Mouse (Mus musculus) C2C12 (cell line): Measurements from ENCODE around the gene Abcc4. TPM values are rescaled to one million over a fixed set of nuclear protein-coding genes. Genes with fewer than 3 reads are reported as not detected.

ENCODE experiments used
- H3K27me3 ChIP-seq: one replicate; pipeline ENCODE4 v1.6.1; 2011; ENCODE audit not compliant: control insufficient read depth, insufficient read depth, insufficient read length
- H3K36me3 ChIP-seq: one replicate; pipeline ENCODE4 v1.6.1; 2011; ENCODE audit not compliant: control insufficient read depth, insufficient read depth
- H3K4me3 ChIP-seq: one replicate; pipeline ENCODE4 v1.5.1; 2011; ENCODE audit warnings: mild to moderate bottlenecking, control low read depth; ENCODE audit not compliant: poor library complexity, insufficient read depth, severe bottlenecking
- H3K79me2 ChIP-seq: one replicate; pipeline ENCODE4 v1.6.1; 2011; ENCODE audit not compliant: control insufficient read depth, insufficient read depth
- H3K79me3 ChIP-seq: one replicate; pipeline ENCODE4 v1.6.1; 2011; ENCODE audit warnings: low read depth, control low read depth
- H3ac ChIP-seq: one replicate; pipeline ENCODE3; 2011; ENCODE audit warnings: low read depth; ENCODE audit not compliant: control insufficient read depth, insufficient read length
- CEBPB ChIP-seq: IDR thresholded peaks from one replicate; pipeline ENCODE4 v1.6.1; 2011; ENCODE audit warnings: low read depth, mild to moderate bottlenecking, control low read depth, moderate library complexity
- CTCF ChIP-seq: IDR thresholded peaks from one replicate; pipeline ENCODE4 v1.5.1; 2011; ENCODE audit not compliant: control insufficient read depth, insufficient read depth, insufficient read length
- FOSL1 ChIP-seq: IDR thresholded peaks from one replicate; pipeline ENCODE4 v1.8.0; 2011; ENCODE audit warnings: mild to moderate bottlenecking, low read length; ENCODE audit not compliant: poor library complexity, insufficient read depth, severe bottlenecking
- MAX ChIP-seq: IDR thresholded peaks from one replicate; pipeline ENCODE4 v1.6.1; 2011; ENCODE audit warnings: mild to moderate bottlenecking, control low read depth
- MYOD1 ChIP-seq: IDR thresholded peaks from one replicate; pipeline ENCODE4 v1.6.1; 2011; ENCODE audit warnings: low read depth; ENCODE audit not compliant: control insufficient read depth, insufficient read length
- MYOG ChIP-seq: IDR thresholded peaks from one replicate; pipeline ENCODE4 v1.6.1; 2011; ENCODE audit not compliant: control insufficient read depth, insufficient read length; ENCODE audit errors: extremely low read depth
- USF1 ChIP-seq: IDR thresholded peaks from one replicate; pipeline ENCODE4 v1.6.1; 2011; ENCODE audit warnings: low read depth, mild to moderate bottlenecking, control low read depth, moderate library complexity
- polyA plus RNA-seq: library from polyadenylated mRNA; unstranded; fragments of >200 nt; fragmentation: generic; extraction: Trizol; gene quantifications from one replicate; pipeline ENCODE4 v1.2.1, GENCODE M21; 2012; ENCODE audit warnings: missing spikeins

Abcc4 gene
- polyA plus RNA-seq, 1 experiment, result 9.0 TPM

GRCm38 (mm10) chr14:118691404-118691803, 14.6 kb downstream of the Abcc4 start:
- Histone ChIP-seq H3K79me2 (peaks cover 35% of the 10 kb centered on the region), H3K36me3 (peaks cover 32% of the 10 kb centered on the region), H3K79me3 (peaks cover 15% of the 10 kb centered on the region), H3K27me3 (no peaks in the 10 kb centered on the region), H3ac (no peak overlapping the region), H3K4me3 (no peak overlapping the region)
- TF ChIP-seq USF1 (no peak), CEBPB (no peak), MAX (no peak), FOSL1 (no peak), MYOG (no peak), MYOD1 (no peak), CTCF (no peak)

DNA sequence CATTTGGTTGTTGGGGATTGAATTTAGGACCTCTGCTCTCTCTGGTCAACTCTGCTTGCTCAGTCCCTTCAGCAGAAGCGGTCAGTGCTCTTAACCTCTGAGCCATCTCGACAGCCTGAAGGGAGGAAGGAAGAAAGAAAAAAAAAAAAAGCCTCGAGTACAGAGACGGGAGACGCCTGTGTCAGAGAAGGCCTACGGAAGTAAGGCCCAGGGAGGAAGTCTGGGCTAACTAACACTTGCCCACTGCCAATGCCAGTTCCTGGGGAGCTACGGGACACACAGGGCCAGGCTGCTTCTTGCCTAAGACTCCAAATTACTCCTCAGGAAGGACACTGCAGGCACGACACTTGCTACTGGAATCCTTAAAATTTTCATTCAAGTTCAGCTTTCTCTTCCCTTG, 15.1 kb downstream of the Abcc4 start:
- no peak for TF ChIP-seq MYOG
- no peak for TF ChIP-seq MAX
- TF ChIP-seq CEBPB, result no peak
- TF ChIP-seq MYOD1, result no peak
- no peak for TF ChIP-seq USF1
- no peak for TF ChIP-seq FOSL1
- TF ChIP-seq CTCF, result no peak
- Histone ChIP-seq H3ac (no peak overlapping the region), H3K79me3 (peaks cover 17% of the 10 kb centered on the region), H3K36me3 (peaks cover 27% of the 10 kb centered on the region), H3K79me2 (peaks cover 35% of the 10 kb centered on the region), H3K27me3 (no peaks in the 10 kb centered on the region), H3K4me3 (no peak overlapping the region)

DNA sequence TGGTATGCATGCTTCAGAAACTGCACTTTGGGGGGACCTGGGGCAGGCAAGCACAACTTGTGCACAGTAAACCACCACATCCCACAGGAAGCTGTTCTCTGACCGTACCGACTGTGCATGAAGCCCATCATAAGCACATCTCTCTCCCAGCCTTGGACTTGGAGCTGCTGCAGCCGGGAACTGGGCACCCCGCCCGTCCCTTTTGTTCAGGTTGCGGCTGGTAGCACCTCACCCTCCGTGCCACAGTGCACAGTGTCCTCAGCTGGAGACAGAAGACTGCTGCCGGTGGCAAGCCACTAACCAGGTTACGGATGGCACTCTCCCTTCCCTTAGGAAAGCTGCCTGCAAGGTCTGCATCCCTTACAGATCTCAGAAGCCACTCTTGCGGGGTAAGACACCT, 15.7 kb downstream of the Abcc4 start:
- no peaks in the 10 kb centered on the region for H3K27me3 ChIP-seq
- peaks cover 17% of the 10 kb centered on the region for H3K79me3 ChIP-seq
- no peak overlapping the region for H3K4me3 ChIP-seq
- H3K79me2 ChIP-seq, result peaks cover 32% of the 10 kb centered on the region
- peaks cover 24% of the 10 kb centered on the region for H3K36me3 ChIP-seq
- no peak for TF ChIP-seq MAX
- no peak for TF ChIP-seq CEBPB
- TF ChIP-seq FOSL1, result no peak
- no peak for TF ChIP-seq MYOD1
- no peak for TF ChIP-seq CTCF
- TF ChIP-seq USF1, result no peak
- TF ChIP-seq MYOG, result no peak
- H3ac ChIP-seq, result no peak overlapping the region

- Histone ChIP-seq H3K36me3 (peaks cover 11% of the 10 kb centered on the region), H3K4me3 (no peak overlapping the region), H3K27me3 (no peaks in the 10 kb centered on the region), H3ac (no peak overlapping the region), H3K79me3 (peaks cover 19% of the 10 kb centered on the region), H3K79me2 (peaks cover 32% of the 10 kb centered on the region)
- TF ChIP-seq USF1 (no peak), MYOG (no peak), CEBPB (no peak), FOSL1 (no peak), CTCF (no peak), MAX (no peak), MYOD1 (no peak)
Observed at GRCm38 (mm10) chr14:118688643-118689042, 17.4 kb downstream of the Abcc4 start.

DNA sequence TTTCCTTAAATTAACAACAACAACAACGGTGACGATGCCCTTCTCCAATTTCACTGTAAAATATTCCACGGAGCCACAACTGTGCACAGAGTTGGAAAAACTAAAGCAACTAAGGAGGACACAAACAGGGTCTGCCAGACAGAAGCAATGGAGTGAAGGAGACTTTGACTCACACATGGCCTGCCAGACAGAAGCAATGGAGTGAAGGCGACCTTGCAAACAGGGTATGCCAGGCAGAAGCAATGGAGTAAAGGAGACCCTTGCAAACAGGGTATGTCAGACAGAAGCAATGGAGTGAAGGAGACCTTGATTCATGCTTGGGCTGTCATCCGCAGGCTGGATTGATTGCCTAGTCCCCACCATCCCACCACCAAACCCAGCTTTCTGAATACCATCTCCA, 19.2 kb downstream of the Abcc4 start:
- Histone ChIP-seq H3K36me3 (peaks cover 8% of the 10 kb centered on the region), H3ac (no peak overlapping the region), H3K4me3 (no peak overlapping the region), H3K79me2 (peaks cover 35% of the 10 kb centered on the region), H3K27me3 (no peaks in the 10 kb centered on the region), H3K79me3 (peaks cover 27% of the 10 kb centered on the region)
- TF ChIP-seq FOSL1 (no peak), MYOG (no peak), CTCF (no peak), MAX (no peak), CEBPB (no peak), USF1 (no peak), MYOD1 (no peak)

- no peak overlapping the region for H3ac ChIP-seq
- no peaks in the 10 kb centered on the region for H3K27me3 ChIP-seq
- TF ChIP-seq CTCF (no peak), FOSL1 (no peak), USF1 (no peak), CEBPB (no peak)
- peaks cover 5% of the 10 kb centered on the region for H3K36me3 ChIP-seq
- no peak overlapping the region for H3K4me3 ChIP-seq
- peaks cover 24% of the 10 kb centered on the region for H3K79me3 ChIP-seq
- H3K79me2 ChIP-seq, result peaks cover 42% of the 10 kb centered on the region
Observed at GRCm38 (mm10) chr14:118685572-118685971, 20.4 kb downstream of the Abcc4 start.
